Mouse (Mus musculus) kidney, adult 2 months (tissue): ENCODE results near the gene E130208F15Rik.

ENCODE experiments used
- CTCF ChIP-seq: fragments of 200-500 bp; conservative IDR thresholded peaks from 2 replicates; pipeline ENCODE4 v1.5.1; 2011; ENCODE audit warnings: low read depth, mild to moderate bottlenecking, control low read depth, low read length, moderate library complexity, mixed read lengths; ENCODE audit not compliant: insufficient read depth, insufficient read length
- POLR2A ChIP-seq: fragments of 200-500 bp; IDR thresholded peaks from one replicate; pipeline ENCODE4 v1.6.1; 2011; ENCODE audit warnings: low read depth, low read length, control low read depth

GRCm38 (mm10) chr7:30278911-30279310 is 42.6 kb upstream of the E130208F15Rik start:
- TF ChIP-seq POLR2A (no peak), CTCF (no peak)
